Comparison of ENCODE assay signal across 21 mouse cellular contexts in genomic region chr3:141557072-141557471, GRCm38 (mm10).
A peak's percentile ranks its signal among the peaks of the same experiment; 100 is the strongest.
DNase-seq lines count a peak whose midpoint lies in the region; ATAC-seq and TF ChIP-seq lines count a peak whose summit lies in the region.
"Had no signal": no experiment of that assay in that cellular context is flagged by ENCODE, and none has a peak within 500 bp of the region (broad histone marks: within the 10 kb centered on the region; RNA-seq: fewer than 3 reads in every experiment).

No protein-coding gene starts in this region.

- no peaks in the 10 kb centered on the region for H3K36me3 ChIP-seq in hindbrain, postnatal 0 days (ENCODE audit: insufficient read depth, low read length)
- no peaks in the 10 kb centered on the region for H3K36me3 ChIP-seq in hindbrain, embryonic 10.5 days
- H3K36me3 ChIP-seq: embryonic facial prominence, embryonic 10.5 days; embryonic facial prominence, embryonic 12.5 days; forebrain, embryonic 15.5 days; G1E had no signal

- H3K27me3 ChIP-seq in hindbrain, postnatal 0 days (ENCODE audit: insufficient read depth, low read length), result no peaks in the 10 kb centered on the region
- H3K27me3 ChIP-seq in hindbrain, embryonic 10.5 days (ENCODE audit: insufficient read depth, poor library complexity, severe bottlenecking), result no peaks in the 10 kb centered on the region
- H3K27me3 ChIP-seq: CH12.LX; embryonic facial prominence, embryonic 12.5 days; forebrain, embryonic 13.5 days; forebrain, embryonic 15.5 days had no signal

- WGBS in hindbrain, postnatal 0 days, result 65% methylated on average over 5 of the region's 5 CpGs
- WGBS in hindbrain, embryonic 10.5 days, result 91% methylated on average over 5 of the region's 5 CpGs

- no peaks in the 10 kb centered on the region for H3K4me1 ChIP-seq in hindbrain, postnatal 0 days (ENCODE audit: insufficient read depth, low read length)
- peaks cover 5% of the 10 kb centered on the region; the same call in 1 of the 2 replicates for H3K4me1 ChIP-seq in hindbrain, embryonic 10.5 days (replicated peaks)
- H3K4me1 ChIP-seq: embryonic facial prominence, embryonic 12.5 days; forebrain, embryonic 13.5 days; forebrain, embryonic 15.5 days had no signal

- TF ChIP-seq CTCF in hindbrain, postnatal 0 days (IDR thresholded peaks at IDR 0.05; ENCODE audit: low read depth), result no peak

- no peaks in the 10 kb centered on the region for H3K9me3 ChIP-seq in hindbrain, postnatal 0 days (ENCODE audit: low read length)
- no peaks in the 10 kb centered on the region for H3K9me3 ChIP-seq in hindbrain, embryonic 10.5 days
- H3K9me3 ChIP-seq: embryonic facial prominence, embryonic 10.5 days; embryonic facial prominence, embryonic 12.5 days; forebrain, embryonic 13.5 days; forebrain, embryonic 15.5 days; G1E had no signal

- no peak for ATAC-seq in hindbrain, postnatal 0 days
- ATAC-seq: CD4-positive, CD25-positive, alpha-beta regulatory T cell, adult 4 months; forebrain, embryonic 13.5 days; forebrain, embryonic 15.5 days; forebrain, postnatal 0 days had no signal

- H3K4me2 ChIP-seq in hindbrain, postnatal 0 days (ENCODE audit: low read depth, low read length), result no peak overlapping the region
- H3K4me2 ChIP-seq: embryonic facial prominence, embryonic 12.5 days; forebrain, embryonic 13.5 days; forebrain, embryonic 15.5 days had no signal

- no peak overlapping the region for H3K4me3 ChIP-seq in hindbrain, postnatal 0 days (ENCODE audit: low read length)
- H3K4me3 ChIP-seq in hindbrain, embryonic 10.5 days, result no peak overlapping the region
- H3K4me3 ChIP-seq: embryonic facial prominence, embryonic 10.5 days; embryonic facial prominence, embryonic 12.5 days; forebrain, embryonic 13.5 days; forebrain, embryonic 15.5 days had no signal

- H3K9ac ChIP-seq in hindbrain, postnatal 0 days (replicated peaks; ENCODE audit: low read length), result no peak overlapping the region
- H3K9ac ChIP-seq: embryonic facial prominence, embryonic 12.5 days; forebrain, embryonic 13.5 days; forebrain, embryonic 15.5 days; forebrain, postnatal 0 days had no signal

- peak; percentile 42 for DNase-seq in hindbrain, postnatal 0 days (ENCODE audit: low spot score)
- no peak for DNase-seq in hindbrain, embryonic 10.5 days (ENCODE audit: low spot score)
- peak; percentile 54 for DNase-seq in retina, embryonic 14.5 days (ENCODE audit: low spot score)
- DNase-seq in kidney, adult 18-20 months, result no peak
- no peak for DNase-seq in right cerebral cortex, adult 2 months (ENCODE audit: low spot score in 2 of 2)
- DNase-seq: adrenal gland, adult 2 months; adrenal gland, postnatal 10 days; adrenal gland, postnatal 25 days; B cell, adult 2 months; cerebellum, adult 11-12 months; cerebellum, adult 8-10 months; cerebellum, adult 9-11 months; cerebellum, postnatal 25 days; forebrain, postnatal 0 days had no signal

- no peak overlapping the region for H3K27ac ChIP-seq in hindbrain, postnatal 0 days
- H3K27ac ChIP-seq in hindbrain, embryonic 10.5 days, result no peak overlapping the region
- H3K27ac ChIP-seq: embryonic facial prominence, embryonic 10.5 days; embryonic facial prominence, embryonic 12.5 days; forebrain, embryonic 13.5 days; forebrain, embryonic 15.5 days had no signal

Comparison
In these comparisons a context has a peak if more than half of its experiments do, and no peak if none do; other contexts are left out.
1. DNase-seq: peak in hindbrain, postnatal 0 days (single experiment) and retina, embryonic 14.5 days (single experiment); none in hindbrain, embryonic 10.5 days (single experiment), kidney, adult 18-20 months (single experiment) and right cerebral cortex, adult 2 months (0 of 2).